Mouse (Mus musculus): ENCODE measurements at regions not wholly inside any gene's neighbourhood (a gene's known extent, or its start where the extent isn't known, plus 50 kb on each side); places are given as distances from the start of the nearest gene placed in this dataset.

- TF ChIP-seq CTCF (conservative IDR thresholded peaks at IDR 0.05; ENCODE audit: insufficient read depth, insufficient read length, low read depth, low read length) (no peak), POLR2A (IDR thresholded peaks at IDR 0.05; ENCODE audit: low read depth, low read length) (no peak)
Measured at GRCm38 (mm10) chr3:60196031-60196430, 114.4 kb downstream of the Sucnr1 start.

Data from kidney, adult 2 months (tissue).